Mouse (Mus musculus): ENCODE results near the gene Ndufb4.

Ndufb4 gene

DNA sequence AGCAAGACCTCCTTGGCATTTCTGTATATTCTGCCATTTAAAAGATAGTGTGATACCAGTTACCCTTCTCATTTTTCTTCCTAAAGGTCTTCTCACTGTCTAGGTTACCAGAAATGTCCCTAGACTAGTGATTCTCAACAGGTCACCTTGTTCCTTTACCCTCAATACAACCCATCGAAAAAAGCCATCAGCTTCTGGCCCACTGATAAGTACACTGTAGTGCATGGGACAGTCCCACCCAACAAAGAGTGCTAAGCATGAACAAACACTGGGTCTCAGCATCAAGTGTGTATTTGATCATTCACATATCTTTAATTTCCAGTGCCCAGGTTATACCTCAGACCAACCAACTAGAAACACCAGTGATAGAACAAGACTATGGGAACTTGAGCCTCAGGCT is 19.2 kb downstream of the Ndufb4 start:
- DNase-seq (ENCODE audit: low spot score) = no peak

DNA sequence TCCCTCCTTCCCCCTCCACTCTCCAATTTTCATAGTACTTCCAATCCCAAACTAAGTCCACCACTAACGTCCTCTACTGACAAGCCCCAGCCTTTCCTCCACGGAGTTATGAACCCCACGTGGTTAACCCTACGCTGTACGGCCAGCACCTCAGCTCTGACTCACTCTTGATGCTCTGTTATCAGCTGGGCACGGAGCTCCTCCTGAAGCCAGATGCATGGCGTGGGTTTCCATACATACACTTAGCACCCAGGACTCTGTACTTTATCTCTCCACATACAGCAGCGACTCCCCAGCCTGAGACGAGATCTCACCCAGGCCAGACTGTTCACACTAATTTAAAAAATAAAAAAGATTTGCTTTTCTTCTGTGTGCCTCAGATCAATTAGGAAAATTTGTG is 19.7 kb downstream of the Ndufb4 start:
- no peak for DNase-seq (ENCODE audit: low spot score)

- no peak for DNase-seq (ENCODE audit: low spot score)
These were observed 25.2 kb downstream of the Ndufb4 start for GRCm38 (mm10) chr16:37629011-37629410.

DNA sequence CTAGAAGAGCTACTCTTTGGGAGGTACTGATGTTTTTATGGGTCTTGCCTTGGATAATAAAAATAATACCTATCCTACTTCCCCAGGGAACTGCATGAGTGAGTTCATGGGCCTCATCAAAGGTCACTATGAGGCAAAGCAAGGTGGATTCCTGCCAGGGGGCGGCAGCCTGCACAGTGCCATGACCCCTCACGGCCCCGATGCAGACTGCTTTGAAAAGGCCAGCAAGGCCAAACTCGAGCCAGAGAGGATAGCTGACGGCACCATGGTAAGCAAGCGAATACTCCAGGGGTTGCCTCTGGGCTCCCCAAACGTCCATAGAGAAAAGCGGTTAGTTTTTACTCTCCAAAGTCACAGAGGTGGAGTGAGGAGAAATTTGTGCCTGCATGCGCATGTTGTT is 25.9 kb downstream of the Ndufb4 start:
- no peak for DNase-seq (ENCODE audit: low spot score)

DNA sequence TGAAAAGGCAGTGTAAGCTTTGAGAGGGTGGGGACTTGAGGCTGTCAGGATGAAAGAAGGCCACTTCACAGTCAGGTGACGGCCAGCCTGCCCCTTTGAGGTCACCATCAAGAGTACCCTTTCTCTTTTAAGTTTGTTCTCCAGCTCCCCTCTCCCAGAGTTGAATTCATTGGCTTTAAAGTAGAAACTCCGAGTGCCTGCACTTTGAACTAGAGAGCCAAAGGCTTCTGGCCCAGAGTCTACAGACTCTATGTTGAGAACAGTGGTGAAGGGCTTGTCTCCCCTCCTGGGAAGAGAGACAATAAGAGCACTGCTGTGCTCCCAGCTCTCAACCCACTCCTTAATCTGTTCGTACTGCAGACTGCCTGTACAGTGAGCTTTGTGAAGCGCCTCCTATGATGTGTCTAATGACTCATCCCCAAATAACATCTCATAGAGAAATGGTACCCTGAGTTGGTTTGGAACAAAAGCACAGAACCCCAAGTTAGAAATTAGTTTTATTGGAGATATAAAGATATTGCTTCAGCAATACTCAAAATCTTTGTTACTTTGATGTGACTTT is 27.8 kb downstream of the Ndufb4 start:
- DNase-seq (ENCODE audit: low spot score) = no peak

GRCm38 (mm10) chr16:37622919-37623318 is 31.3 kb downstream of the Ndufb4 start:
- no peak for DNase-seq (ENCODE audit: low spot score)

GRCm38 (mm10) chr16:37622403-37622802 is 31.9 kb downstream of the Ndufb4 start:
- no peak for DNase-seq (ENCODE audit: low spot score)

DNA sequence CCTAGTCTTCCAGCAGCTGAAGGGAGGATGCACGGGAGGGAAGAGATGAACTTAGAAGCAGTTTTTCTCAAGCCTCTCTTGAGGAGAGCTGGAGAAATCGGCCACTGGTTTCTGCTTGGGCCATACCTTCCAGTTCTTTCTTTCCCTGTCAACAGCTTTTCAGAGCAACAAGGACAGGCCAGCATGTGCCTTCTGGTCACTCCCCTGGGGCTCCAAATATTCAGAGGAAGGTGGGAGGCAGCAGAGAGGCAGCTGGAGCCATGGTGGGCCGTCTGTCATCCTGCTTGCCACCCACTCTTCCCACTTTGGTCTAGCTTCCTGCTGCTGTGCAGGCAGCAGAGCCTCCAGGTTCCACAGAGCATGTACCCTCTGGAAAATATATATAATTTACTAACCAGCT is 36.6 kb downstream of the Ndufb4 start:
- DNase-seq (ENCODE audit: low spot score) = no peak

GRCm38 (mm10) chr16:37616104-37616503 is 38.1 kb downstream of the Ndufb4 start:
- no peak for DNase-seq (ENCODE audit: low spot score)

GRCm38 (mm10) chr16:37615429-37615828 is 38.8 kb downstream of the Ndufb4 start:
- no peak for DNase-seq (ENCODE audit: low spot score)

GRCm38 (mm10) chr16:37614540-37614939 is 39.7 kb downstream of the Ndufb4 start:
- no peak for DNase-seq (ENCODE audit: low spot score)

- DNase-seq (ENCODE audit: low spot score) = no peak
These were observed 42.2 kb downstream of the Ndufb4 start for GRCm38 (mm10) chr16:37612013-37612412.

DNA sequence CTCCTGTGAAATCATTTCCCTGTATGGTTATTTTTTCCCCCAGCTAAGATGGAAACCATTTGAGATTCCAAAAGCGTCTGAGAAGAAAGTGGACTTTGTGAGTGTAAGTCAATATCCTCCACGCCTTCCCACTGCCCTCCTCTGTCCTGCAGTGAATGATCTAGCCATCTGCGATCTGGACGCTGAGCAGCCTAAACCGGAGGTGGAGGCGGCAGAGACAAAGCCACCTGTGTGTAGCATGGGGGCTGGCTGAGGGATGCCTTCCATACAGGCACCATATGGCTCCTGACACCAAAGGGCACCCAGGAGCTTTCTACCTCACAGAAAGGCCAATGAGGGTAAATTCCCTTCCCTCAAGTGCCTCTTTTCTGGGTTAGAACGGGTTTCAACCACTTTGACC is 43.2 kb downstream of the Ndufb4 start:
- DNase-seq (ENCODE audit: low spot score) = no peak

GRCm38 (mm10) chr16:37610333-37610732 is 43.9 kb downstream of the Ndufb4 start:
- DNase-seq (ENCODE audit: low spot score) = no peak

DNA sequence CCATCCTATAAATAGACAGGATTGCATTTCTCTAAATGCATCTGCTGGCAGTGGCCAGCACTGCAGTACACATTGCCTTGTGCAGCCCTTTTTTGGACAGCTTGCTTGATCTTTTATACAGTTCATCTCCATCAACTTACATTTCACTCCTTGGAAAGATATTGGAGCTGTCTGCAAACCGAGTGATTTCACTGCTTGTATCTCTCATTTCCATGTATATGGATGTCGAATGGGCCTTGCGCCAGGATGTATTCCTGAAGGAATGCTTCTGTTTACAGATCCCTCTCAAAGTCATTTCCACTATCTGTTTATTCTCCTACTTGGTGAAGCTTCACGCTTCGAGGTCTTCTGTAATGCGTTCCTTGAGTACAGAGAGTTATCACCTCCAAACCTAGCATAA is 50.0 kb downstream of the Ndufb4 start:
- no peak for DNase-seq (ENCODE audit: low spot score)

DNA sequence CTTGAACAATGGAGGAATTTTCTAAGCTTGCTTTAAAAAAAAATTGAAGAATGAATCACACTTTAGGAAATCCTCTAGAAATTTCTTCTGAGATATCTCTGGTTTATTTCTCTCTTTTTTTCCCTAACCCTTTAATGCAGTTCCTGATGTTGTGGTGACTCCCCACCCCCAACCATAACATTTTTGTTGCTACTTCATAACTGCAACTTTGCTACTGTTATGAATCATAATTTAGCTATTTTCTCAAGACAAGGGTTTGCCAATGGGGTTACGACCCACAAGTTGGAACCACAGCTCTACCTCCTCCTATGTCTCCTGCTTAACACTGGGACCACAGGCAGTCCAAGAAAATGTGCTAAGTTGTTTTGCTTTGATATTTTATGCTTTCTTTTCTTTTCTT is 50.8 kb downstream of the Ndufb4 start:
- no peak for DNase-seq (ENCODE audit: low spot score)

GRCm38 (mm10) chr16:37599326-37599725 is 54.9 kb downstream of the Ndufb4 start:
- DNase-seq (ENCODE audit: low spot score) = no peak

GRCm38 (mm10) chr16:37598463-37598862 is 55.8 kb downstream of the Ndufb4 start:
- no peak for DNase-seq (ENCODE audit: low spot score)

DNA sequence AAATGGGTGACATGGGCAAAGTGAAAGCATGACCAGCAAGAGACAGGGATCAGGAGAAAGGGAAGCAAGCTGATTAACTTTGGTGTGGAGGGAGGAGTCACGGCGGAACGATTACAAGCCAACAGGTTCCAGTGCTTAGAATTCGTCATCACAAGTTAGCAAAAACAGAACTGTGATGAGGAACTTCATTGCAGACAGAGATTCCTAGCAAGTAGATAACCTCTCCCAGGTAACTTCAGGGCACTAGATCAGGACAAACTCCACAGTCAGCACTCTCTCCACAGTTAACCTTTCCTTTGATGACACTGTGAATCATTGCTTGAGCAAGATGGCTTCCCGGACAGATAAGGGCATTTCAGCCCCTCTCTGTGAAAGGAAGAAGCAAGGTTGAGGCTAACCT is 56.8 kb downstream of the Ndufb4 start:
- DNase-seq (ENCODE audit: low spot score) = no peak
